Mouse (Mus musculus): ENCODE results near the gene Smc6.

DNA sequence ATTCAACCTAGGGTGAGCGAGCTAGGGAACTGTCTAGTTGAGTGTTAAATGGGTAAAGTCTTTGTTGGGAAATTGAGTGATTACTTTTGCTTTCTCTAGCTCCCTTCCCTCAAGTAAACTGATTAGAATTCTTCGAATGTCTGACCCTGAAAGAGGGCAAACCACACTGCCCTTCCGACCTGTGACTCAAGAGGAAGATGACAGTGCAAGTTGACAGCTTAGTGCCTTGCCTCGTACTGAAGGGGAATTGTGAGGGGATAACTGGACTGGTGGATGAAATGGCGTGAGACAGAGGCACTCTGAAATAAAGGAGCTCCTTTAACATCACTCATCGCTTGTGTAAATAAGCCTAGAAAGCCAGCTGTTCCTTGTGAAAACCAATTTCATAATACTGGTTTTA is 52.0 kb downstream of the Smc6 start:
- no peak for TF ChIP-seq JUND (conservative IDR thresholded peaks at IDR 0.05; ENCODE audit: low read depth, low read length)
- no peak for TF ChIP-seq USF1 (IDR thresholded peaks at IDR 0.05; ENCODE audit: low read depth, low read length)
- TF ChIP-seq CHD1 (IDR thresholded peaks at IDR 0.05; ENCODE audit: low read depth, low read length), result no peak
- no peak for TF ChIP-seq CTCF (conservative IDR thresholded peaks at IDR 0.05 in 1 of 2, IDR thresholded peaks at IDR 0.05 in 1 of 2; ENCODE audit: low read depth in 2 of 2, low read length in 2 of 2)
- TF ChIP-seq POLR2A (IDR thresholded peaks at IDR 0.05; ENCODE audit: low read depth, low read length), result no peak
- no peak for TF ChIP-seq TBP (conservative IDR thresholded peaks at IDR 0.05; ENCODE audit: low read depth, low read length)
- TF ChIP-seq ELF1 (IDR thresholded peaks at IDR 0.05; ENCODE audit: low read depth, low read length), result no peak
- no peak for TF ChIP-seq NRF1 (IDR thresholded peaks at IDR 0.05; ENCODE audit: low read depth, low read length)
- TF ChIP-seq EP300 (IDR thresholded peaks at IDR 0.05; ENCODE audit: low read length), result no peak
- no peak for TF ChIP-seq E2F4 (IDR thresholded peaks at IDR 0.05; ENCODE audit: insufficient replicate concordance, low read depth, low read length)
- TF ChIP-seq SIN3A (IDR thresholded peaks at IDR 0.05; ENCODE audit: low read length), result no peak
- no peak for TF ChIP-seq MEF2A (IDR thresholded peaks at IDR 0.05; ENCODE audit: borderline replicate concordance, low read depth, low read length)
